Mouse (Mus musculus) embryonic facial prominence, embryonic 12.5 days (tissue): Measurements from ENCODE around the gene Wnt5b. TPM values are rescaled to one million over a fixed set of nuclear protein-coding genes. Genes with fewer than 3 reads are reported as not detected.
"Not testable (repeated sequence)": the region's sequence is repeated elsewhere in the genome, so short reads cannot be mapped to it uniquely, and the experiment has no call there.

Experiments
- ATAC-seq: fragments of 200-750 bp; cut with Nextera tagmentation; 2 replicates; pipeline ENCODE4 v1.8.0; 2017; ENCODE audit not compliant: insufficient number of reproducible peaks, insufficient read depth, low FRiP score, low TSS enrichment
- H3K27ac ChIP-seq: fragments of 300-500 bp; sonication (generic); 2 replicates; pipeline ENCODE4 v1.5.1; 2016; ENCODE audit warnings: mild to moderate bottlenecking
- H3K27me3 ChIP-seq: fragments of 300-500 bp; sonication (generic); 2 replicates; pipeline ENCODE4 v1.6.1; 2016; ENCODE audit warnings: mild to moderate bottlenecking, moderate library complexity
- H3K36me3 ChIP-seq: fragments of 300-500 bp; sonication (generic); 2 replicates; pipeline ENCODE4 v1.6.1; 2016; ENCODE audit warnings: mild to moderate bottlenecking
- H3K4me1 ChIP-seq: fragments of 300-500 bp; sonication (generic); 2 replicates; pipeline ENCODE4 v1.6.1; 2016
- H3K4me2 ChIP-seq: fragments of 300-500 bp; sonication (generic); replicated peaks from 2 replicates; pipeline ENCODE4 v1.6.1; 2016; ENCODE audit warnings: mild to moderate bottlenecking, moderate library complexity
- H3K4me3 ChIP-seq: fragments of 300-500 bp; sonication (generic); 2 replicates; pipeline ENCODE4 v1.5.1; 2016; ENCODE audit warnings: mild to moderate bottlenecking
- H3K9ac ChIP-seq: fragments of 300-500 bp; sonication (generic); 2 replicates; pipeline ENCODE4 v1.6.1; 2016; ENCODE audit warnings: mild to moderate bottlenecking, moderate library complexity
- H3K9me3 ChIP-seq: fragments of 300-500 bp; sonication (generic); 2 replicates; pipeline ENCODE4 v1.6.1; 2016; ENCODE audit warnings: mild to moderate bottlenecking, moderate library complexity
- WGBS: fragments of 180-500 bp; shearing (Covaris S2); methylation state at CpG from one replicate; pipeline ENCODE4 v1.1.7; 2016; 5-methylcytosine and 5-hydroxymethylcytosine counted together
- polyA plus RNA-seq: library from polyadenylated mRNA; unstranded; fragments of >200 nt; fragmentation: Nextera tagmentation; extraction: Ambion mirVana; gene quantifications from 2 replicates; pipeline ENCODE4 v1.2.1, GENCODE M21; 2016

The Wnt5b gene
- polyA plus RNA-seq, 1 experiment from 2014 or later, result 20.0 TPM

DNA sequence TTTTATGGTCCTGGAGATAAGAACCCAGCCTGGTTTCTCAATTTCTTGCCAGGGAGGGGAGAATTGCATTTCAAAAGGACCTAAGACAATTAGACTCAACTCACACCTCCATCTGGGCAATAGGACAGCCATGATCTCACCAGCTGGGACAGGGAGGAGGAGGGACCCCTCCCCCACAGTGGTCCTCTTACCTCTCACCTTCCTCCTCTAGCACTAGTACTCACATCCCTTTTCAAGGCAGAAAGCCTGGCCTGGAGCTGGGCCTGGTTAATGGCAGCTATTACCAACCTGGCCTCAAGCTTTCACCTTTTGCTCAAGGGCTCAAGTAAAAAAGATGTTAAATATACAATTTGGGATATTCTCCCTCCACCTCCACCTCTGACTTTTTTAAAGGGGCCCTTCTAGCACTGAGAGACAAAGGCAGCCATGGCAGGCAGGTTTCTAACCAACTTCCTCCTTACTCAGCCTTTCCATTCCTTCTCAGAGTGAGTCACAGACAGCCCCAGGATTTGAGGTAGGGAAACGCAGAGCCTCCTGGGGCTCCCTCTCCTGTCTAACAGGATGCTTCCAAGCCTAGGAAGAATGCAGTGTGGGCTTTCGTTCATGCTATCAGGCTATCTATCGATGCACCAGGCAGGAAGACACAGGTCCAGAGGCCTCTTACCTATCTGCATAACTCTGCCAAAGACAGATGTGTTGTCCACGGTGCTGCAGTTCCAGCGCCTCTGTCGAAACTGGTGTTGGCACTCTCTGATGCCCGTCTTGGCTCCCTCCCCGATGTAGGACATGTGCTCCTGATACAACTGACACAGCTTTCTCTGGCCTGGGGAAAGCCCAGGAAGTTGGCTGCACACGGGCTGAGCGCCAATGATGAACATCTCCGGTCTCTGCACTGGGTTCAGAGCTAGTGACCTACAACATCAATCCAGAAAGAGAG lies 98.2 kb downstream of the Wnt5b start:
- ATAC-seq, result no peak
- Histone ChIP-seq H3K36me3 (no peaks in the 10 kb centered on the region), H3K27me3 (0 out of 2 replicates have a peak, but pooled peaks cover 3% of the 10 kb centered on the region), H3K9ac (no peak overlapping the region), H3K9me3 (no peaks in the 10 kb centered on the region), H3K27ac (no peak overlapping the region), H3K4me2 (no peak overlapping the region), H3K4me3 (no peak overlapping the region), H3K4me1 (peaks cover 14% of the 10 kb centered on the region; the same call in 1 of the 2 replicates)
- WGBS, result 73% methylated on average over 11 of the region's 11 CpGs

GRCm38 (mm10) chr6:119443742-119444645 lies 100.2 kb downstream of the Wnt5b start:
- no peak overlapping the region for H3K9ac ChIP-seq
- peak; percentile 70; the same call in 1 of the 2 replicates for ATAC-seq
- H3K4me2 ChIP-seq, result peak overlapping the region; percentile 22; the same call in 1 of the 2 replicates
- 0 out of 2 replicates have a peak, but pooled peaks cover 3% of the 10 kb centered on the region for H3K27me3 ChIP-seq
- peaks cover 9% of the 10 kb centered on the region; the same call in 1 of the 2 replicates for H3K4me1 ChIP-seq
- no peak overlapping the region for H3K4me3 ChIP-seq
- H3K9me3 ChIP-seq, result no peaks in the 10 kb centered on the region
- H3K36me3 ChIP-seq, result 0 out of 2 replicates have a peak, but pooled peaks cover 8% of the 10 kb centered on the region
- H3K27ac ChIP-seq, result no peak overlapping the region
- WGBS, result 41% methylated on average over 12 of the region's 12 CpGs

DNA sequence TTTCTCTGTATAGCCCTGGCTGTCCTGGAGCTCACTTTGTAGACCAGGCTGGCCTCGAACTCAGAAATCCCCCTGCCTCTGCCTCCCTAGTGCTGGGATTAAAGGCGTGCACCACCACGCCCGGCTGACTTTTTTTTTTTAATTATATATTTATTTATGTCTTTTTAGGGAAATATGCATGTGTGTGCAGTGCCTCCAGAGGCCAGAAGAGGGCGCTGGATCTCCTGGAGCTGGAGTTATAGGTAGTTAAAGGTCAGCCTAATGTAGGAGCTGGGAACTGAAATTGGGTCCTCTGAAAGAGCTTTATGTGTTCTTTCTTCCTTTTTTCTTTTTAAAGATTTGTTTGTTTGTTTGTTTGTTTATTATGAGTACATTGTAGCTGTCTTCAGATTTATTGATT lies 101.4 kb downstream of the Wnt5b start:
- H3K27ac ChIP-seq, H3K4me1 ChIP-seq: not testable (repeated sequence)
- 85% methylated on average over 5 of the region's 5 CpGs for WGBS

GRCm38 (mm10) chr6:119437894-119438761 lies 106.0 kb downstream of the Wnt5b start:
- peak; percentile 87; the same call in 1 of the 2 replicates for ATAC-seq
- Histone ChIP-seq H3K4me1 (no peaks in the 10 kb centered on the region), H3K9ac (no peak overlapping the region), H3K27ac (no peak overlapping the region), H3K4me3 (no peak overlapping the region), H3K9me3 (no peaks in the 10 kb centered on the region), H3K4me2 (no peak overlapping the region), H3K36me3 (peaks cover 16% of the 10 kb centered on the region; the same call in 1 of the 2 replicates), H3K27me3 (no peaks in the 10 kb centered on the region)
- 55% methylated on average over 8 of the region's 8 CpGs for WGBS

More for the DNA sequence above, 101.4 kb downstream of the Wnt5b start:
- H3K9ac ChIP-seq, H3K4me2 ChIP-seq, H3K4me3 ChIP-seq, H3K9me3 ChIP-seq, H3K27me3 ChIP-seq, ATAC-seq: not testable (repeated sequence)
- H3K36me3 ChIP-seq, result peaks cover 11% of the 10 kb centered on the region; the same call in 1 of the 2 replicates

DNA sequence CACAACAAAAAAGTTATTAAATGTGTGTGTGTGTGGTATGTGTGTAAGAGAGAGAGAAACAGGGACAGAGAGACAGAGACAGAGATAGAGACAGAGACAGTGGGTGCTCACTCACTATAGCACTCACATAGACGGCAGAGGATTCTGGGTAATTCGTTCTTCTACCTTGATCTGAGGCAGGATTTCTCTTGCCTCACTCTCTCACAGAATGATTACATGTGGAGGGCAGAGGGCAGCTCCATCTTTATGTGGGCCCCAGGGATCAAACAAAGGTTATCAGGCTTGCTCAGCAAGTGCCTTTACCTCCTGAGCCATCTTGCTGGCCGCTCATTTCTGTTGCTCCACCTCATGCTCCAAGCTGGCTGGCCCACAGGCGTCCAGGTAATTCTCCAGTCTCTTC lies 109.8 kb downstream of the Wnt5b start:
- ATAC-seq, result no peak
- 87% methylated on average over 4 of the region's 4 CpGs for WGBS
- H3K36me3 ChIP-seq, result peaks cover 9% of the 10 kb centered on the region

GRCm38 (mm10) chr6:119431751-119432324 lies 112.3 kb downstream of the Wnt5b start:
- Histone ChIP-seq H3K27me3 (no peaks in the 10 kb centered on the region), H3K27ac (no peak overlapping the region), H3K4me2 (no peak overlapping the region), H3K4me3 (no peak overlapping the region), H3K9ac (no peak overlapping the region), H3K9me3 (no peaks in the 10 kb centered on the region), H3K4me1 (no peaks in the 10 kb centered on the region), H3K36me3 (peaks cover 14% of the 10 kb centered on the region; the same call in 1 of the 2 replicates)
- WGBS, result 73% methylated on average over 6 of the region's 6 CpGs
- ATAC-seq, result no peak

More for the DNA sequence above, 109.8 kb downstream of the Wnt5b start:
- H3K27ac ChIP-seq, result no peak overlapping the region
- no peaks in the 10 kb centered on the region for H3K4me1 ChIP-seq
- H3K4me2 ChIP-seq, result no peak overlapping the region
- H3K9me3 ChIP-seq, result no peaks in the 10 kb centered on the region
- H3K4me3 ChIP-seq, result no peak overlapping the region
- no peak overlapping the region for H3K9ac ChIP-seq
- no peaks in the 10 kb centered on the region for H3K27me3 ChIP-seq

DNA sequence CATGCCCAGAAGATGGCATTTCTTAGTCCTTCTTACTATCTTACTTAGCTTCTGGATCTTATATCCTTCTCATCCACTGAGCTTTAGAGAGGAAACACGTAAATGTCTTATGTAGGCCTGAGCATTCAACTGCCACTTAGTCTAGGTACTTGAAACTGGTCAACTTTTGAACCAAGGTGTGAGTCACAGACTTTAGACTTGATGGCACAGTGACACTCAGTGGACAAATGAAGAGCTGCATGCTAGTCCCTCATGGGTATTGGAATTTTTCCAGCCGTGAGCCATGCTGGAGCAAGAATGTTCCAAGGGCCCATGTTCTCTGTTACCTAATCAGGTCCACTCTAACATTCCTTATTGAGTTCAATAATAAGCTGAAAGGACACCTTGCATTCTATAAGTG lies 113.6 kb downstream of the Wnt5b start:
- H3K9me3 ChIP-seq, result no peaks in the 10 kb centered on the region
- H3K4me2 ChIP-seq, result no peak overlapping the region
- no peak overlapping the region for H3K4me3 ChIP-seq
- H3K27ac ChIP-seq, result no peak overlapping the region
- WGBS, result 50% methylated on average over 2 of the region's 2 CpGs
- no peaks in the 10 kb centered on the region for H3K4me1 ChIP-seq
- no peaks in the 10 kb centered on the region for H3K27me3 ChIP-seq
- H3K36me3 ChIP-seq, result peaks cover 14% of the 10 kb centered on the region; the same call in 1 of the 2 replicates
- no peak overlapping the region for H3K9ac ChIP-seq
- ATAC-seq, result no peak

GRCm38 (mm10) chr6:119429311-119429710 lies 114.8 kb downstream of the Wnt5b start:
- Histone ChIP-seq H3K4me3 (no peak overlapping the region), H3K9ac (no peak overlapping the region), H3K9me3 (no peaks in the 10 kb centered on the region), H3K36me3 (peaks cover 14% of the 10 kb centered on the region; the same call in 1 of the 2 replicates), H3K27me3 (no peaks in the 10 kb centered on the region), H3K4me1 (no peaks in the 10 kb centered on the region), H3K4me2 (no peak overlapping the region), H3K27ac (no peak overlapping the region)
- ATAC-seq, result no peak
- 97% methylated on average over 13 of the region's 13 CpGs for WGBS

DNA sequence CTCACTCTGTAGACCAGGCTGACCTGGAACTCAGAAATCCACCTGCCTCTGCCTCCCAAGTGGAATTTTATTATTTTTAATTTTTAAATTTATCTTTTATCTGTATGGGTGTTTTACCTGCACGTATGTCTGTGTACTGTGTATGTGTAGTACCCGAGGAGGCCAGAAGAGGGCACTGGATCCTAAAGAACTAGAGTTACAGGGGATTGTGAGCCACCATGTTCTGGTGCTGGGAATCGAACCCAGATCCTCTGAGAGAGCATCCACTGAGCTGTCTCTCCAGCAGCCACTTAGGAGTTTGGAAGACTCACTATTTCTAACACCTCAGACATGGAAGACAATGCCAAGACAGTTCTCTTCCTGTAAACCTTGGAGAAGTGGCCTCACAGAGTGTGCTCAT lies 115.5 kb downstream of the Wnt5b start:
- Histone ChIP-seq H3K36me3 (peaks cover 14% of the 10 kb centered on the region; the same call in 1 of the 2 replicates), H3K4me1 (no peaks in the 10 kb centered on the region), H3K4me3 (no peak overlapping the region), H3K4me2 (no peak overlapping the region), H3K27ac (no peak overlapping the region), H3K27me3 (no peaks in the 10 kb centered on the region), H3K9me3 (no peaks in the 10 kb centered on the region), H3K9ac (no peak overlapping the region)
- ATAC-seq, result no peak
- WGBS, result 82% methylated on average over 3 of the region's 3 CpGs

DNA sequence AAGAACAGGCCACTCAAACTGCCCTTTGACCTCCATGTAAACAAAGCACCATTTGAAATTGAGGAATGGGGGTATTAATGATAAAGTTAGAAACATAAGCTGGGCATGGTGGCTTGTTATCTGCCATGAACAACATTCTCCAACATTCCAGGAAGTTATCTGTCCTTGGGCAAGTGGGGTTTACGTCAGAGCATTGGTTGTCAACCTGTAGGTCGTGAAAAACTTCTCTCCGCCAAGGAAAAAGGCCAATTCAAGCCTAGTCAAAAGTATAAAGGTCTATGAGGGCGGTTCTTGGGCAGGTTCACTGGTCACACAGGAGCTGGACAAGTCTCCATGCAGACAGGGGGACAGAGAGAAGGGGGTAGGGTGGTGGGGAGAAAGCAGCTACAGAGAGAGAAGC lies 123.1 kb downstream of the Wnt5b start:
- no peak overlapping the region for H3K9ac ChIP-seq
- H3K9me3 ChIP-seq, result no peaks in the 10 kb centered on the region
- 81% methylated on average over 4 of the region's 4 CpGs for WGBS
- H3K27ac ChIP-seq, result no peak overlapping the region
- H3K4me2 ChIP-seq, result no peak overlapping the region
- ATAC-seq, result no peak
- no peaks in the 10 kb centered on the region for H3K4me1 ChIP-seq
- H3K36me3 ChIP-seq, result no peaks in the 10 kb centered on the region
- no peak overlapping the region for H3K4me3 ChIP-seq
- no peaks in the 10 kb centered on the region for H3K27me3 ChIP-seq
